Mouse (Mus musculus): Measurements from ENCODE around the gene Cdca8.

DNA sequence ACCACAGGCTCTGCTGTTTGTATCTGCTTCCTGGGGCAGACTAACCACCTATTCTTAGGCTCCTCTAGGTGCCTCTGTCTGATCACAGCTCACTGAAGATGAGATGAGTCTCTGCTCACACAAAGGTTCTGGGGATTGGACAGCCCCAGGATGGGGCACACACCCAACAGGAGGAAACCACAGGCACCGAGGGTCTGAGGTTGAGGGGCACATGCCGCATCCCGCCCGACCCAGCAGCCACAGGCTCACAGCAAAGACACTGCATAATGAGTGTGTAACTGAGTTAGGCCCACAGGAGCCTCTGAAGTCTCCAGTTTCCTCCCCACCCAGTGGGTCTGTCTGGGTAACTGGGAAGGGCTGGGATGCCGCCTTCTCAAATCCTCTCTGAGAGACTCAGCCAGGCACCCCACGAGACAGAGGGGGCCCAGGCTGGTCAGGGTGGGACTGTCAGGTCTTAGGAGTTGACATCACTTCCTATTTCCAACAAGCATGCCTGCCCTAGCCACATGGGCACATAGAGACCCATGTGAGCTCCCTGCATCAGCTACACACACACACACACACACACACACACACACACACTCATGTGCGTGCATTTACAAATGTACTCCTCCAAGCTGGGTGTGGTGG lies 30.2 kb upstream of the Cdca8 start:
- no peak for TF ChIP-seq CTCF (IDR thresholded peaks at IDR 0.05; ENCODE audit: low read depth, low read length)
- TF ChIP-seq POLR2A (IDR thresholded peaks at IDR 0.05; ENCODE audit: borderline replicate concordance, low read depth, low read length): no peak

All from bone marrow macrophage, adult 2 months (primary cell).